Mouse (Mus musculus) stomach, postnatal 0 days (tissue): ENCODE measurements at regions not wholly inside any gene's neighbourhood (a gene's known extent, or its start where the extent isn't known, plus 50 kb on each side); places are given as distances from the start of the nearest gene placed in this dataset.

Experiments
- ATAC-seq: fragments of 200-750 bp; cut with Nextera tagmentation; 2 replicates; pipeline ENCODE4 v1.8.0; 2017; ENCODE audit not compliant: low FRiP score, low TSS enrichment
- DNase-seq: peaks from one replicate; pipeline ENCODE4 v3.0.0-alpha.2; 2016; ENCODE audit warnings: low spot score
- H3K27ac ChIP-seq: fragments of 300-500 bp; sonication (generic); replicated peaks from 2 replicates; pipeline ENCODE4 v1.5.1; 2014; ENCODE audit warnings: mild to moderate bottlenecking, control low read depth
- H3K27me3 ChIP-seq: fragments of 300-500 bp; sonication (generic); 2 replicates; pipeline ENCODE4 v1.6.1; 2014; ENCODE audit warnings: low read length; ENCODE audit not compliant: control insufficient read depth, insufficient read depth
- H3K36me3 ChIP-seq: fragments of 300-500 bp; sonication (generic); 2 replicates; pipeline ENCODE4 v1.6.1; 2014; ENCODE audit warnings: low read length, mixed read lengths; ENCODE audit not compliant: control insufficient read depth, insufficient read depth
- H3K4me1 ChIP-seq: fragments of 300-500 bp; sonication (generic); replicated peaks from 2 replicates; pipeline ENCODE4 v1.6.1; 2014; ENCODE audit warnings: antibody characterized with exemption; ENCODE audit not compliant: control insufficient read depth, insufficient read depth
- H3K4me2 ChIP-seq: fragments of 300-500 bp; sonication (generic); replicated peaks from 2 replicates; pipeline ENCODE4 v1.6.1; 2014; ENCODE audit warnings: low read depth, mild to moderate bottlenecking, control low read depth, moderate library complexity
- H3K4me3 ChIP-seq: fragments of 300-500 bp; sonication (generic); 2 replicates; pipeline ENCODE4 v1.5.1; 2014; ENCODE audit warnings: low read depth, low read length, control low read depth
- H3K9ac ChIP-seq: fragments of 300-500 bp; sonication (generic); 2 replicates; pipeline ENCODE4 v1.6.1; 2014; ENCODE audit warnings: mild to moderate bottlenecking, low read length, control low read depth, mixed read lengths
- H3K9me3 ChIP-seq: fragments of 300-500 bp; sonication (generic); 2 replicates; pipeline ENCODE4 v1.6.1; 2016; ENCODE audit warnings: low read length; ENCODE audit not compliant: control insufficient read depth
- CTCF ChIP-seq: IDR thresholded peaks from 2 replicates; pipeline ENCODE4 v1.5.1; 2016; ENCODE audit warnings: antibody characterized with exemption, low read depth, mild to moderate bottlenecking, moderate library complexity
- EP300 ChIP-seq: optimal IDR thresholded peaks from 2 replicates; pipeline ENCODE3; 2016; ENCODE audit warnings: antibody characterized with exemption
- WGBS: fragments of 180-500 bp; shearing (Covaris S2); extraction: QIAGEN DNeasy Blood & Tissue Kit; methylation state at CpG from one replicate; pipeline ENCODE4 v1.1.7; 2014; 5-methylcytosine and 5-hydroxymethylcytosine counted together

- no peaks in the 10 kb centered on the region for H3K9me3 ChIP-seq
- no peaks in the 10 kb centered on the region for H3K4me1 ChIP-seq
- no peak overlapping the region for H3K4me3 ChIP-seq
- H3K36me3 ChIP-seq = no peaks in the 10 kb centered on the region
- no peak overlapping the region for H3K4me2 ChIP-seq
- H3K27ac ChIP-seq = no peak overlapping the region
- WGBS = 40% methylated on average over 15 of the region's 15 CpGs
- no peaks in the 10 kb centered on the region for H3K27me3 ChIP-seq
- TF ChIP-seq CTCF (no peak), EP300 (no peak)
- ATAC-seq = no peak
- DNase-seq = no peak
- H3K9ac ChIP-seq = no peak overlapping the region
These were observed 170.2 kb downstream of the Pou4f1 start for GRCm38 (mm10) chr14:104297316-104298311.

DNA sequence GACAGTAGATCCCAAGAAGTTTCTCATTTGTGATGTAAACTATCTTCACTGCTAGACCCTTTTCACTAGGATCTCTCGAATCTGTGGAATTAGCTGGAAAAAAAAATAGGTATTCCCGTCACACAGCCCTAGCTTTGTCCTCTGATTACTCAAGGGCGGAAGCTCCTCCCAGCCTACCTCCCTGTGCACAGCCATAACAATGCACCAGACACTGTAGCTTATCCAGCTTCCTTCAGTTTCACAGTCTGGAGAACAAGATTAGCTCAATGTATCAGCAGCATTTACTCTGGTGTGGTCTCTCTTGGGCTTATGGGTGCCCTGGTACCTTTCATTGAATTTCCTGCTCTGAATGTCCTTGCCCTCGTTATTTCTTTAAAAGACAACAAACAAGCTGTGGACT, 174.0 kb downstream of the Pou4f1 start:
- H3K36me3 ChIP-seq = no peaks in the 10 kb centered on the region
- TF ChIP-seq CTCF = no peak
- TF ChIP-seq EP300 = no peak
- no peak overlapping the region for H3K9ac ChIP-seq
- H3K4me1 ChIP-seq = no peaks in the 10 kb centered on the region
- WGBS = 51% methylated on average over 4 of the region's 4 CpGs
- H3K4me3 ChIP-seq = no peak overlapping the region
- no peak overlapping the region for H3K4me2 ChIP-seq
- no peaks in the 10 kb centered on the region for H3K9me3 ChIP-seq
- ATAC-seq (no peak), DNase-seq (no peak)
- H3K27me3 ChIP-seq = no peaks in the 10 kb centered on the region
- H3K27ac ChIP-seq = no peak overlapping the region

GRCm38 (mm10) chr14:104293147-104293546, 174.7 kb downstream of the Pou4f1 start:
- H3K27me3 ChIP-seq = no peaks in the 10 kb centered on the region
- H3K36me3 ChIP-seq = no peaks in the 10 kb centered on the region
- H3K4me1 ChIP-seq = no peaks in the 10 kb centered on the region
- no peak for ATAC-seq
- no peak for TF ChIP-seq CTCF
- TF ChIP-seq EP300 = no peak
- no peak overlapping the region for H3K27ac ChIP-seq
- 86% methylated on average over 2 of the region's 2 CpGs for WGBS
- no peak for DNase-seq
- no peak overlapping the region for H3K4me3 ChIP-seq
- no peak overlapping the region for H3K9ac ChIP-seq
- no peaks in the 10 kb centered on the region for H3K9me3 ChIP-seq
- H3K4me2 ChIP-seq = no peak overlapping the region

GRCm38 (mm10) chr14:104280353-104280752, 187.4 kb downstream of the Pou4f1 start:
- no peaks in the 10 kb centered on the region for H3K9me3 ChIP-seq
- DNase-seq (no peak), ATAC-seq (no peak)
- H3K36me3 ChIP-seq = no peaks in the 10 kb centered on the region
- H3K4me3 ChIP-seq = no peak overlapping the region
- H3K9ac ChIP-seq = no peak overlapping the region
- H3K27ac ChIP-seq = no peak overlapping the region
- H3K27me3 ChIP-seq = no peaks in the 10 kb centered on the region
- H3K4me1 ChIP-seq = no peaks in the 10 kb centered on the region
- 86% methylated on average over 6 of the region's 6 CpGs for WGBS
- TF ChIP-seq CTCF = no peak
- TF ChIP-seq EP300 = no peak
- H3K4me2 ChIP-seq = no peak overlapping the region

- DNase-seq (no peak), ATAC-seq (no peak)
- no peak for TF ChIP-seq CTCF
- no peak for TF ChIP-seq EP300
- H3K27me3 ChIP-seq = no peaks in the 10 kb centered on the region
- no peak overlapping the region for H3K4me3 ChIP-seq
- 68% methylated on average over 5 of the region's 5 CpGs for WGBS
- H3K9ac ChIP-seq = no peak overlapping the region
- H3K27ac ChIP-seq = no peak overlapping the region
- no peaks in the 10 kb centered on the region for H3K4me1 ChIP-seq
- H3K36me3 ChIP-seq = no peaks in the 10 kb centered on the region
- H3K4me2 ChIP-seq = no peak overlapping the region
- no peaks in the 10 kb centered on the region for H3K9me3 ChIP-seq
These were observed 187.9 kb downstream of the Pou4f1 start for GRCm38 (mm10) chr14:104279890-104280289.

DNA sequence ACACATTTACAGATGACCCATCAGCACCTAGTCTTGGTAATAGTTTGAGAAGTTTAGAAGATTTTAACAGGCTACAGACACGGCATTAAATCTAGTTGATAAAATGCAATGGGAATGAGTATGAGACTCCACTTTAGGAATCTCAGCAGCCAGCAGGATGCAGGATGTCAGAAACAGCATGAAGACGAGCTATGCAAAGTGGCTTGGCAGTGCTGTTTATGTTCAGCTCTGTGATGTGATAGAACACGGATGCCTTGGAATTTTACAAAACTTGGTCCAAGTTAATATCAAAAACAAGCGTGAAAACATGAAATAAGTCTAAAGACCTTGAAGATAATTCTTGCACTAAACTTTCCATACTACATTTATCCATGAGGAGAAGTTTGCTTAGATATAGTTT, 193.0 kb downstream of the Pou4f1 start:
- TF ChIP-seq EP300 (no peak), CTCF (no peak)
- no peak overlapping the region for H3K4me2 ChIP-seq
- H3K27ac ChIP-seq = no peak overlapping the region
- H3K27me3 ChIP-seq = no peaks in the 10 kb centered on the region
- H3K9me3 ChIP-seq = no peaks in the 10 kb centered on the region
- no peaks in the 10 kb centered on the region for H3K36me3 ChIP-seq
- 61% methylated on average over 4 of the region's 4 CpGs for WGBS
- H3K9ac ChIP-seq = no peak overlapping the region
- ATAC-seq = no peak
- H3K4me3 ChIP-seq = no peak overlapping the region
- DNase-seq = no peak
- H3K4me1 ChIP-seq = no peaks in the 10 kb centered on the region
